Mouse (Mus musculus): ENCODE results near the gene Glis2.

DNA sequence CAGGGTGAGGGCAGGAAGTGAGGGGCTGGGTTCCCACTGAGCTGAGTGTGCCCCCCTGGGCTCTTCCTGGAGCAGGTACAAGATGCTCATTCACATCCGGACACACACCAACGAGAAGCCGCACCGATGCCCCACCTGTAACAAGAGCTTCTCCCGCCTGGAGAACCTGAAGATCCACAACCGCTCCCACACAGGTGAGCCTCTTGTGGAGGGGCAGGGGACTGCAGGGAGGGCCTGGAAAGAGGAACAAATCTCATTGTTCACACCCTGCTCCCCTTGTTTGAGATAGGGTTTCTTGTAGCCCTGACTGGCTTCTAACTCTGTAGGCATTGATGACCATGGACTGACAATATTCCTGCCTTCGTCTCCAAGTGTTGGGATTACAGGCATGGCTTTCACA is 17.2 kb downstream of the Glis2 start:
- TF ChIP-seq RAD21 (IDR thresholded peaks at IDR 0.05; ENCODE audit: low read depth, low read length) = no peak
- TF ChIP-seq CHD2 (IDR thresholded peaks at IDR 0.05; ENCODE audit: low read length) = no peak
- TF ChIP-seq CTCF (IDR thresholded peaks at IDR 0.05 in 2 of 3, conservative IDR thresholded peaks at IDR 0.05 in 1 of 3; ENCODE audit: control insufficient read depth in 1 of 3, insufficient read depth in 1 of 3, low read depth in 2 of 3, low read length in 3 of 3, poor library complexity in 1 of 3, severe bottlenecking in 1 of 3) = peak in 2 of 3 experiments; percentile 21 to 29; a peak in 2 of 6 replicates
- TF ChIP-seq EP300 (IDR thresholded peaks at IDR 0.05; ENCODE audit: low read depth in 1 of 2, low read length in 2 of 2) = no peak
- no peak for TF ChIP-seq SMC3 (IDR thresholded peaks at IDR 0.05; ENCODE audit: low read depth, low read length)

Data from MEL (cell line).